Mouse (Mus musculus) left cerebral cortex, postnatal 36 days (tissue): ENCODE measurements around the gene Olfr497. TPM values are rescaled to one million over a fixed set of nuclear protein-coding genes. Genes with fewer than 3 reads are reported as not detected.

Experiments
- DNase-seq, 2 experiments: peaks; one replicate each; pipeline ENCODE4 v3.0.0; 2021 to 2022; ENCODE audit warnings: low spot score in 2 of 2, mixed read lengths in 1 of 2
- intact Hi-C: fragments of 180-260 bp; cut with DNase I; formaldehyde crosslinking; loops from one replicate; pipeline ENCODE4 v1.15.1; 2025
- total RNA-seq, 2 experiments: library from RNA; stranded (reverse); gene quantifications; 2 replicates each; pipeline ENCODE4 v1.2.3; 2021

Gene Olfr497
- not detected for total RNA-seq

DNA sequence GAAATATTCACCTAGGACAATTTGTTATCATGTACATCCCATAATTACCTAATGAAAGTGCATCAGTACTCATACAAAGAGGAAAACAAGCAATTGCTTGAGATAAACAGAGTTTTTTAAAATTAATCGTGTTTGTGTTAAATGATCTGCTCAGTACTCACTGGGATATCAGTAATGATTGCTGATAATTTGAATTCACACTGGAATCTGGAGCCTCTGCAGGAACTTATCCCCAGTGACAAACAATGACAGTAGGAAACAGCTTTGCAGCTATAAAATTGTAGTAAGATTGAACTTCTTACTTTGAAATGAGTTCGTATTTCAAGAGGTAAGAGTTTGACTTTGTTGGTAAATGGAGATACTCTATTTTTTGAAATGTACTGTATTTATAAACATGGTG, at the start of gene Olfr497:
Gene Olfr497 (plus strand): TSS at position 301 of the 400 bp plus-strand sequence.
- intact Hi-C loops = no loop called here
- no peak for DNase-seq

DNA sequence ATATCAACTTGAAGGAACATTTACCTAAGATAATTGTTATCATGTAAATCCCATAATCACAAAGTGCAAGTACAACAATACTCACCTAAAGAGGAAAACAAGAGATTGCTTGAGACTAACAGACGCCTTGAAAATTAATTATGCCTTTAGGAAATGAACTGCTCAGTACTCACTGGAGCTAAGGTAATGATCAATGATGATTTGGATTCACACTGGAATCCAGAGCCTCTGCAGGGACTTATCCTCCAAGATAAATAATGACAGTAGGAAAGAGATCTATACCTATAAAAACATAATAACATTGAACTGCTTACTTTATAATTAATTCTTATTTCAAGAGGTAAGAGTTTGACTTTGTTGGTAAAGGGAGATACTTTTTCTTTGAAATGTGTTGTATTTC, 27.4 kb upstream of the Olfr497 start, which contains the start of gene Olfr495:
Gene Olfr495 (plus strand): TSS at position 301 of the 400 bp plus-strand sequence.
- DNase-seq = no peak
- intact Hi-C loops = no loop called here

DNA sequence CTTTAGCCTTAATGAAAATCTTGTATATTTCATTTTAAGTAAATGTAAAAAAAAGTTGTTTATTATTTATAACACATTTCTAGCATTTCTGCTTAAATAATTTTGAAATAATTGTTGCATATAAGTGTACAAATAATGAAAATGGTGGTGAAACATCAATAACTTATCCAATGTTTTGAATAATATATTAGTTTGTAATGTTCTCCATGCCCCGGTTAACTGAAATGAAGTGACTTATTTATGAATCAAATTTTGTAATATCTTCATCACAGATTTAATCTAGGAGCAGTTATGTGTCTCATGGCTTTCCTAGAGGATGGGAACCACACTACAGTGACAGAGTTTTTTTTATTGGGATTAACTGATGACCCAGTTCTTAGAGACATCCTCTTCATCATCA, 44.8 kb downstream of the Olfr497 start, which contains the start of gene Olfr498:
Gene Olfr498 (plus strand): TSS at position 301 of the 400 bp plus-strand sequence.
- no peak for DNase-seq
- intact Hi-C loops = no loop called here

Other genes starting within 250 kb of the Olfr497 start
- not detected for gene Olfr486, start 247.7 kb upstream of the Olfr497 start, total RNA-seq
- gene Olfr487, start 205.8 kb upstream of the Olfr497 start, total RNA-seq = not detected
- gene Olfr488, start 162.1 kb upstream of the Olfr497 start, total RNA-seq = not detected
- not detected for gene Olfr490, start 131.5 kb upstream of the Olfr497 start, total RNA-seq
- gene Olfr491, start 107.0 kb upstream of the Olfr497 start, total RNA-seq = not detected
- not detected for gene Olfr492, start 96.7 kb upstream of the Olfr497 start, total RNA-seq
- gene Olfr493, start 73.4 kb upstream of the Olfr497 start, total RNA-seq = not detected
- not detected for gene Olfr494, start 55.1 kb upstream of the Olfr497 start, total RNA-seq
- not detected for gene Olfr495, start 27.3 kb upstream of the Olfr497 start, total RNA-seq
- not detected for gene Olfr498, start 44.9 kb downstream of the Olfr497 start, total RNA-seq
- gene Olfr502, start 104.6 kb downstream of the Olfr497 start, total RNA-seq = not detected
- gene Olfr503, start 124.1 kb downstream of the Olfr497 start, total RNA-seq = not detected
- not detected for gene Olfr504, start 145.4 kb downstream of the Olfr497 start, total RNA-seq
- gene Olfr506, start 190.4 kb downstream of the Olfr497 start, total RNA-seq = not detected
- gene Olfr507, start 201.4 kb downstream of the Olfr497 start, total RNA-seq = not detected
- gene Olfr508, start 209.6 kb downstream of the Olfr497 start, total RNA-seq = not detected
- under 1 TPM in 1 of 2 experiments, not detected in 1; 0.11 TPM for gene Olfr509, start 231.5 kb downstream of the Olfr497 start, total RNA-seq
- gene Olfr510, start 246.0 kb downstream of the Olfr497 start, total RNA-seq = not detected